Mouse (Mus musculus): Measurements from ENCODE around the gene Mtch1.
"Not testable (repeated sequence)": the region's sequence is repeated elsewhere in the genome, so short reads cannot be mapped to it uniquely, and the experiment has no call there.

Gene Mtch1

DNA sequence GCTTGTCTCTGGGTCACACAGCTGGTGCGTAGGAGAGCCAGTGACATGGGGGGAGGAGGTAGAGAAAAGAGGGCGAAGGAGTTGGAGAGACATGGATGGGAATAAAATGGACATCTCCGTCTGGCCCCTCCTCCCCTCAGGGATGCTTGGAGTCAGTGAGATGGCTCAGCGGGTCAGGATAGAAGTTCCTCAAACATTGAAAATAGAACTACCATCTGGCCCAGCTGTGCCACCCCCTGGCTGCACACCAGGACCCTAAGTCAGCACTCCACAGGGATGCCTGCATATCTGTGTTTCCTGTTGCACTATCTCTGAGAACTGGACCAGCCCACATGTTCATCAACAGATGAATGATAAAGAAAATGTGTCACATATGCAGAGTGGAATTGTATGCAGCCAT, 32.5 kb upstream of the Mtch1 start:
- Histone ChIP-seq H3K36me3 (ENCODE audit: control insufficient read depth, insufficient read depth, low read length, poor library complexity, severe bottlenecking) (peaks cover 7% of the 10 kb centered on the region; the same call in 1 of the 2 replicates), H3K27me3 (ENCODE audit: control insufficient read depth, insufficient read depth, low read length, poor library complexity, severe bottlenecking) (no peaks in the 10 kb centered on the region)
- DNase-seq (ENCODE audit: low read depth, low spot score), result no peak

DNA sequence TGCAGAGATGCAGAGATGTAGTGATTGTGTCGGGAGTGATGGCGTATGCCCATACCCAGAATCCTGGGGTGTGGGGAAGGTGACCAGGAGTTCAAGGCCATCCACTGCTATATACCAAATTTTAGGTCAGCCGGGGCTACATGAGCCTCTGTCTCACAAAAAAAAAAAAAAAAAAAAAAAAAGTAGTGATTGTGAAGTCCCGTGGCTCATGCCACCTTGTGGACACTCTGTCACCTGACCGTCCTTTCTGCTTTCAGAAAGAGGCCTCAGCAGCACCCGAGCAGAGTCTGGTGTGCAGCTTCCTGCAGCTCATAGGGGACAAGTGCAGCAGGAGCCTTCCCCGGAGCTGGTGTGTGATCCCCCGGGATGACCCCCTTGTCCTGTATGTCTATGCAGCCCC, 30.3 kb upstream of the Mtch1 start:
- Histone ChIP-seq H3K36me3 (ENCODE audit: control insufficient read depth, insufficient read depth, low read length, poor library complexity, severe bottlenecking) (peaks cover 10% of the 10 kb centered on the region), H3K27me3 (ENCODE audit: control insufficient read depth, insufficient read depth, low read length, poor library complexity, severe bottlenecking) (no peaks in the 10 kb centered on the region)
- DNase-seq (ENCODE audit: low read depth, low spot score), result no peak

GRCm38 (mm10) chr17:29375871-29376270, 28.1 kb upstream of the Mtch1 start:
- DNase-seq (ENCODE audit: low read depth, low spot score), result no peak
- no peaks in the 10 kb centered on the region for H3K27me3 ChIP-seq (ENCODE audit: control insufficient read depth, insufficient read depth, low read length, poor library complexity, severe bottlenecking)
- H3K36me3 ChIP-seq (ENCODE audit: control insufficient read depth, insufficient read depth, low read length, poor library complexity, severe bottlenecking), result peaks cover 11% of the 10 kb centered on the region

- Histone ChIP-seq H3K36me3 (ENCODE audit: control insufficient read depth, insufficient read depth, low read length, poor library complexity, severe bottlenecking) (peaks cover 13% of the 10 kb centered on the region), H3K27me3 (ENCODE audit: control insufficient read depth, insufficient read depth, low read length, poor library complexity, severe bottlenecking) (no peaks in the 10 kb centered on the region)
- DNase-seq (ENCODE audit: low read depth, low spot score), result peak; percentile 95
Measured at GRCm38 (mm10) chr17:29370984-29371723, 23.4 kb upstream of the Mtch1 start.

GRCm38 (mm10) chr17:29368726-29369125, 21.0 kb upstream of the Mtch1 start:
- DNase-seq (ENCODE audit: low read depth, low spot score), result no peak
- peaks cover 13% of the 10 kb centered on the region for H3K36me3 ChIP-seq (ENCODE audit: control insufficient read depth, insufficient read depth, low read length, poor library complexity, severe bottlenecking)

GRCm38 (mm10) chr17:29365105-29365621, 17.4 kb upstream of the Mtch1 start:
- H3K36me3 ChIP-seq (ENCODE audit: control insufficient read depth, insufficient read depth, low read length, poor library complexity, severe bottlenecking), result peaks cover 12% of the 10 kb centered on the region
- DNase-seq (ENCODE audit: low read depth, low spot score), result peak; percentile 69
- H3K27me3 ChIP-seq (ENCODE audit: control insufficient read depth, insufficient read depth, low read length, poor library complexity, severe bottlenecking), result no peaks in the 10 kb centered on the region

More at GRCm38 (mm10) chr17:29368726-29369125, 21.0 kb upstream of the Mtch1 start:
- H3K27me3 ChIP-seq (ENCODE audit: control insufficient read depth, insufficient read depth, low read length, poor library complexity, severe bottlenecking), result no peaks in the 10 kb centered on the region

- H3K27me3 ChIP-seq (ENCODE audit: control insufficient read depth, insufficient read depth, low read length, poor library complexity, severe bottlenecking), result no peaks in the 10 kb centered on the region
- H3K36me3 ChIP-seq (ENCODE audit: control insufficient read depth, insufficient read depth, low read length, poor library complexity, severe bottlenecking), result peaks cover 5% of the 10 kb centered on the region
- peak; percentile 72 for DNase-seq (ENCODE audit: low read depth, low spot score)
Measured at GRCm38 (mm10) chr17:29363109-29363508, 15.4 kb upstream of the Mtch1 start.

- peak; percentile 81 for DNase-seq (ENCODE audit: low read depth, low spot score)
- Histone ChIP-seq H3K27me3 (ENCODE audit: control insufficient read depth, insufficient read depth, low read length, poor library complexity, severe bottlenecking) (no peaks in the 10 kb centered on the region), H3K36me3 (ENCODE audit: control insufficient read depth, insufficient read depth, low read length, poor library complexity, severe bottlenecking) (peaks cover 2% of the 10 kb centered on the region)
Measured at GRCm38 (mm10) chr17:29361982-29362691, 14.4 kb upstream of the Mtch1 start.

- H3K27me3 ChIP-seq (ENCODE audit: control insufficient read depth, insufficient read depth, low read length, poor library complexity, severe bottlenecking), result no peaks in the 10 kb centered on the region
- peak; percentile 75 for DNase-seq (ENCODE audit: low read depth, low spot score)
- H3K36me3 ChIP-seq (ENCODE audit: control insufficient read depth, insufficient read depth, low read length, poor library complexity, severe bottlenecking), result peaks cover 2% of the 10 kb centered on the region; the same call in 1 of the 2 replicates
Measured at GRCm38 (mm10) chr17:29360761-29361221, 13.1 kb upstream of the Mtch1 start, which contains the start of gene Fgd2. Gene Fgd2 (plus strand): TSS chr17:29360914.

DNA sequence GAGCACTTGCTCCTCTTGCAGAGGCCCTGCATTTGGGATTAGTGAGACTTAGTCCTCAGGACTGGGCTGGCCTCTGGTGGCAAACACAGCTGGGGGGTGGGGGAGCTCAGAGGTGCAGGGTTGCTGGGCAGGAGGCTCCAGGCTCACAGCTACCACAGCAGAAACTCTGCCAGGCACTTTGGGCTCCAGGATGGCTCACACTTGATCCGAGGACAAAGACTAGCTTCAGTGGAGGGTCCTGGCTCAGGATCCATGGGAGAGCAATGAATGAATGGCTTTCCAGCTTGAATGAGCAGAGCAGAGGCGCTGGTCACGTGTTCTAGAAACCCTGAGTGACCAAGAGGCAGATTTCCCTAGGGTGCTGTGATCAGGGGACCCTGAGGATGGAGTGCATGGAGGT, 11.2 kb upstream of the Mtch1 start:
- no peak for DNase-seq (ENCODE audit: low read depth, low spot score)
- no peaks in the 10 kb centered on the region for H3K27me3 ChIP-seq (ENCODE audit: control insufficient read depth, insufficient read depth, low read length, poor library complexity, severe bottlenecking)
- H3K36me3 ChIP-seq (ENCODE audit: control insufficient read depth, insufficient read depth, low read length, poor library complexity, severe bottlenecking), result no peaks in the 10 kb centered on the region

DNA sequence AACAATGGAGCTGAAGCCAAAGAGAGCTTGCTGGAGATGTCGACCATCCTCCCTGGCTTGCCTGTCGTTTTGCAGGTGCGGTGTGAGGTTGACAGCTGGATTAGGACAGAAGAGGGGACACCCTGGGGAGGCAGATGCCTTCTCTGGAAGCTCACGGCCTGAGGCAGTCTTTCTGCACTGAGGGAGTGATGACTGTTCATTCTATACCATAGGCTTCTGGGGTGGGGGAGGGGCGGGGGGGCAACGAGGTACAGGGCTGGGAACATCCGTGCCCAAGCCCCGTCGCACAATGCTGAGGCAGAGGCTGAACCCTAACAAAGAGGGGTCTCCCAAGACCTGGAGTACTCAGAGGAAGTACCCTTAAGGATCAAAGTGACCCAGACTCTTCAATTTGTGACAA, 9.1 kb upstream of the Mtch1 start:
- Histone ChIP-seq H3K36me3 (ENCODE audit: control insufficient read depth, insufficient read depth, low read length, poor library complexity, severe bottlenecking) (no peaks in the 10 kb centered on the region), H3K27me3 (ENCODE audit: control insufficient read depth, insufficient read depth, low read length, poor library complexity, severe bottlenecking) (no peaks in the 10 kb centered on the region)
- no peak for DNase-seq (ENCODE audit: low read depth, low spot score)

DNA sequence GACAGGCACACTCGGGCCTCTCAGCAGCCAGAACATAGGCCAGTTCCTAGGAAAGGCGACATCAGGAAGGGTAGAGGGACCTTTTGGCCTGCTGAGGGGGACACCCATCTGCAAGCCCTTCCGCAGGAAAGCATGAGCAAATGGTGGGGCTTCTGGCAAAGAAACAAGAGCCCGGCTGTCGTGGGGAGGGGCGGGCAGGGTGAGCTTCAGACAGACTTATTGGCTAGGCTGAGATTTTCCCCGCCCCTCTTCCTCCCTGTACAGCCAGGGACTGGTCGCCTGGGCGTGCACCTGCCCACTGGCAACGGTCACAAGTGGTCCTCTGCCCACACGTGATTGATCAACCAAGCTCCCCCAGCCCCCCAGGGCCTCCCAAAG, 8.7 kb upstream of the Mtch1 start:
- peak; percentile 51 for DNase-seq (ENCODE audit: low read depth, low spot score)
- H3K27me3 ChIP-seq (ENCODE audit: control insufficient read depth, insufficient read depth, low read length, poor library complexity, severe bottlenecking), result no peaks in the 10 kb centered on the region
- no peaks in the 10 kb centered on the region for H3K36me3 ChIP-seq (ENCODE audit: control insufficient read depth, insufficient read depth, low read length, poor library complexity, severe bottlenecking)

- Histone ChIP-seq H3K27me3 (ENCODE audit: control insufficient read depth, insufficient read depth, low read length, poor library complexity, severe bottlenecking) (no peaks in the 10 kb centered on the region), H3K36me3 (ENCODE audit: control insufficient read depth, insufficient read depth, low read length, poor library complexity, severe bottlenecking) (no peaks in the 10 kb centered on the region)
- no peak for DNase-seq (ENCODE audit: low read depth, low spot score)
Measured at GRCm38 (mm10) chr17:29355841-29356478, 8.2 kb upstream of the Mtch1 start.

- Histone ChIP-seq H3K36me3 (ENCODE audit: control insufficient read depth, insufficient read depth, low read length, poor library complexity, severe bottlenecking) (no peaks in the 10 kb centered on the region), H3K27me3 (ENCODE audit: control insufficient read depth, insufficient read depth, low read length, poor library complexity, severe bottlenecking) (no peaks in the 10 kb centered on the region)
- no peak for DNase-seq (ENCODE audit: low read depth, low spot score)
Measured at GRCm38 (mm10) chr17:29355461-29355840, 7.7 kb upstream of the Mtch1 start.

- not testable (repeated sequence) for DNase-seq (ENCODE audit: low read depth, low spot score); H3K27me3 ChIP-seq (ENCODE audit: control insufficient read depth, insufficient read depth, low read length, poor library complexity, severe bottlenecking); H3K36me3 ChIP-seq (ENCODE audit: control insufficient read depth, insufficient read depth, low read length, poor library complexity, severe bottlenecking)
Measured at GRCm38 (mm10) chr17:29351056-29351455, 3.3 kb upstream of the Mtch1 start.

Measured in splenic B cell, adult 2 months (primary cell).